Mouse (Mus musculus) forebrain, embryonic 12.5 days (tissue): Measurements from ENCODE around the gene 4930519P11Rik. TPM values are rescaled to one million over a fixed set of nuclear protein-coding genes. Genes with fewer than 3 reads are reported as not detected.

Source experiments
- ATAC-seq: fragments of 200-750 bp; cut with Nextera tagmentation; 2 replicates; pipeline ENCODE4 v1.8.0; 2017; ENCODE audit warnings: moderate TSS enrichment; ENCODE audit not compliant: low FRiP score
- H3K27ac ChIP-seq: fragments of 300-500 bp; sonication (generic); 2 replicates; pipeline ENCODE4 v1.5.1; 2016; ENCODE audit warnings: mild to moderate bottlenecking
- H3K27me3 ChIP-seq: fragments of 300-500 bp; sonication (generic); 2 replicates; pipeline ENCODE4 v1.6.1; 2016; ENCODE audit warnings: mild to moderate bottlenecking
- H3K36me3 ChIP-seq: fragments of 300-500 bp; sonication (generic); replicated peaks from 2 replicates; pipeline ENCODE4 v1.6.1; 2016; ENCODE audit warnings: mild to moderate bottlenecking
- H3K4me1 ChIP-seq: fragments of 300-500 bp; sonication (generic); 2 replicates; pipeline ENCODE4 v1.6.1; 2016
- H3K4me2 ChIP-seq: fragments of 300-500 bp; sonication (generic); 2 replicates; pipeline ENCODE4 v1.6.1; 2016; ENCODE audit warnings: mild to moderate bottlenecking, moderate library complexity
- H3K4me3 ChIP-seq: fragments of 300-500 bp; sonication (generic); replicated peaks from 2 replicates; pipeline ENCODE4 v1.5.1; 2016; ENCODE audit warnings: mild to moderate bottlenecking
- H3K9ac ChIP-seq: fragments of 300-500 bp; sonication (generic); 2 replicates; pipeline ENCODE4 v1.6.1; 2016; ENCODE audit warnings: mild to moderate bottlenecking
- H3K9me3 ChIP-seq: fragments of 300-500 bp; sonication (generic); 2 replicates; pipeline ENCODE4 v1.6.1; 2016
- WGBS: fragments of 180-500 bp; shearing (Covaris S2); methylation state at CpG from one replicate; pipeline ENCODE4 v1.1.7; 2016; 5-methylcytosine and 5-hydroxymethylcytosine counted together
- polyA plus RNA-seq: library from polyadenylated mRNA; unstranded; fragments of >200 nt; fragmentation: Nextera tagmentation; extraction: Ambion mirVana; gene quantifications from 2 replicates; pipeline ENCODE4 v1.2.1, GENCODE M21; 2016

The 4930519P11Rik gene
- polyA plus RNA-seq, 1 experiment from 2014 or later = not detected

DNA sequence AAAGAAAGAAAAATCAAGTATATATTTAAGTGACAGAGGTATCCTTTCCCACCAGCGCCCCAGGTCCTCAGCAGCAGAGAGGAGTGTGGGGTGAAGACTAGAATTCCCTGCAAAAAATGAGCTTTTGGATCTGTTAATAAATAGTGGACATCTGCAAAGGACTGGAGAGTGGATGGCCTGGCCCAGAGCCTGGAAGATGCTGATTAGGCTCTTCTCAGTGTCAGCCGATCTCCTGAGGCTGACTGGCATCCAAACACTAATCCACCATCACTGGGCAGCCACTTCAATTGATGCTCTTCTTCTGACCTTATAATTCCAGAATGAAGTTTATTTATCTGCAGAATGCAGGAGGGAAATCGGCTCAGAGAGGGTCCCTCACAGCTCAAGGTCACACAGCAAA is 40.2 kb downstream of the 4930519P11Rik start:
- H3K4me1 ChIP-seq = peaks cover 40% of the 10 kb centered on the region

DNA sequence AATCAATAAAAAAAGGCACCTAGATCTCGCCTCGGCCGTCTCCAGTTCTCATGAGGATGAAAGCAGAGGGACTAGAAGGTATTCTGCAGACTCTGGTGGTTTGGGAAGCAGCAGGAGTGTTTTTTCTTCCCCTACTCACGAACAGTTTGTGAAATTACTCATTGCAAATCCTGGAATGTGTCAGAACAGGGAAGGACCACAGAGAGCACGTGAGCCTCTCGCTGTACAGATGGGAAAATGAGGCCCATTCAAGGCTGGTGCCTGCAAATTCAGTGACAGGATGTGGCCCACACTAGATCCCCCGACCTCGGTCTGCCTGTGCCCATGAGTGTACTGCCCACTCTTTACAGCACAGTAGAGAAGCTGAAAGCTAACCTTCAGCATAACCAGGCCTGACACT is 41.3 kb downstream of the 4930519P11Rik start:
- no peaks in the 10 kb centered on the region for H3K27me3 ChIP-seq
- peaks cover 41% of the 10 kb centered on the region for H3K4me1 ChIP-seq
- no peak for ATAC-seq
- no peak overlapping the region for H3K4me3 ChIP-seq
- no peak overlapping the region for H3K27ac ChIP-seq
- no peaks in the 10 kb centered on the region for H3K36me3 ChIP-seq
- no peak overlapping the region for H3K4me2 ChIP-seq
- no peak overlapping the region for H3K9ac ChIP-seq
- H3K9me3 ChIP-seq = no peaks in the 10 kb centered on the region
- 90% methylated on average over 8 of the region's 8 CpGs for WGBS

More for the DNA sequence above, 40.2 kb downstream of the 4930519P11Rik start:
- Histone ChIP-seq H3K27ac (no peak overlapping the region), H3K4me3 (no peak overlapping the region), H3K4me2 (no peak overlapping the region), H3K9ac (no peak overlapping the region), H3K27me3 (no peaks in the 10 kb centered on the region), H3K9me3 (no peaks in the 10 kb centered on the region), H3K36me3 (no peaks in the 10 kb centered on the region)
- 82% methylated on average over 3 of the region's 3 CpGs for WGBS
- no peak for ATAC-seq

- Histone ChIP-seq H3K36me3 (no peaks in the 10 kb centered on the region), H3K27me3 (no peaks in the 10 kb centered on the region), H3K4me3 (no peak overlapping the region), H3K4me1 (peaks cover 41% of the 10 kb centered on the region), H3K9me3 (no peaks in the 10 kb centered on the region), H3K27ac (no peak overlapping the region), H3K4me2 (no peak overlapping the region), H3K9ac (no peak overlapping the region)
- WGBS = 85% methylated on average over 4 of the region's 4 CpGs
- ATAC-seq = no peak
Measured at GRCm38 (mm10) chr2:154571266-154571665, 42.0 kb downstream of the 4930519P11Rik start.

- no peaks in the 10 kb centered on the region for H3K9me3 ChIP-seq
- peak overlapping the region; percentile 85; the same call in 1 of the 2 replicates for H3K4me2 ChIP-seq
- no peak overlapping the region for H3K9ac ChIP-seq
- 79% methylated on average over 4 of the region's 4 CpGs for WGBS
- no peaks in the 10 kb centered on the region for H3K36me3 ChIP-seq
- peaks cover 46% of the 10 kb centered on the region for H3K4me1 ChIP-seq
- no peak overlapping the region for H3K4me3 ChIP-seq
- no peak for ATAC-seq
- H3K27me3 ChIP-seq = no peaks in the 10 kb centered on the region
- 0 out of 2 replicates have a peak overlapping the region, but pooled peaks have one; percentile 36 for H3K27ac ChIP-seq
Measured at GRCm38 (mm10) chr2:154570666-154571065, 42.6 kb downstream of the 4930519P11Rik start.

- Histone ChIP-seq H3K36me3 (no peaks in the 10 kb centered on the region), H3K4me1 (peaks cover 54% of the 10 kb centered on the region), H3K9ac (peak within 1 kb of the TSS; percentile 90), H3K27ac (peak within 1 kb of the TSS; percentile 88), H3K4me2 (peak within 1 kb of the TSS; percentile 85), H3K9me3 (no peaks in the 10 kb centered on the region), H3K27me3 (no peaks in the 10 kb centered on the region), H3K4me3 (peak within 1 kb of the TSS; percentile 92)
- ATAC-seq = peak; percentile 97
- under 1% methylated on average over 42 of the region's 44 CpGs for WGBS
Measured at GRCm38 (mm10) chr2:154569836-154570286, 43.4 kb downstream of the 4930519P11Rik start, which contains the start of gene E2f1. TSS of gene E2f1 (minus strand) at chr2:154569892.

DNA sequence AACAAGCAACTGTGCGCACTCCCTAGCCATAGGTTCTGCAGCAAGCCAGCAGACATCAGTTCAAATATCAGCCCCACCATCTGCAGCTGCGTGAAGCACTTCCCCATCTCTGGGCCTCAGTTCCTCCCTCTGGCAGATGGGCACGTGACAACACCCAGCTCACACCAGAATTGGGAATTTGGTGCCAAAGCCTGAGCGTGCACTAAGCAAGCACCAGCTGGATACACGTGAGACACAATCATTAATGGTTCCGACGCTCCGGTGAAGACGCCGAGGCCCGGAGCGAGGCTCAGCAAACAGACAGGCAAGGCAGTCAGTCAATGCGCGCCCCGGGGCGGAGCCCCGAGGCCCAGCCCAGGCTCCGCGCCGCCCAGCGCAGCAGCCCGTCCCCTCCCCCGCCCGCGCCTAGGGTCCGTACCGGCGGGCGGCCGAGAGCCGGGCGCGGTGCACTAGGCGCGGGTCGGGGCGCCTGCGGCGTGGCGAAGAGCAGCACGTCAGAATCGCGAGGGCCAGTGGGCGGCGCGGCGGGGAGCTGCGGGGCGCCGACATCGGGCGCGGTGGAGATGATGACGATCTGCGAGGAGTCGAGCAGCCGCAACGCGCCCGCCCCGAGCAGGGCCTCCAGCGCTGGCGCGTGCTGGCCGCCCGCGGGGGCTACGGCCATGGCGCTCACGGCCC is 44.0 kb downstream of the 4930519P11Rik start:
- peak overlapping the region; percentile 88 for H3K27ac ChIP-seq
- peaks cover 3% of the 10 kb centered on the region for H3K36me3 ChIP-seq
- ATAC-seq = peak; percentile 79
- H3K4me3 ChIP-seq = peak overlapping the region; percentile 92
- H3K4me1 ChIP-seq = peaks cover 58% of the 10 kb centered on the region
- no peaks in the 10 kb centered on the region for H3K9me3 ChIP-seq
- H3K4me2 ChIP-seq = peak overlapping the region; percentile 85
- no peaks in the 10 kb centered on the region for H3K27me3 ChIP-seq
- H3K9ac ChIP-seq = peak overlapping the region; percentile 90
- WGBS = under 1% methylated on average over 51 of the region's 70 CpGs

DNA sequence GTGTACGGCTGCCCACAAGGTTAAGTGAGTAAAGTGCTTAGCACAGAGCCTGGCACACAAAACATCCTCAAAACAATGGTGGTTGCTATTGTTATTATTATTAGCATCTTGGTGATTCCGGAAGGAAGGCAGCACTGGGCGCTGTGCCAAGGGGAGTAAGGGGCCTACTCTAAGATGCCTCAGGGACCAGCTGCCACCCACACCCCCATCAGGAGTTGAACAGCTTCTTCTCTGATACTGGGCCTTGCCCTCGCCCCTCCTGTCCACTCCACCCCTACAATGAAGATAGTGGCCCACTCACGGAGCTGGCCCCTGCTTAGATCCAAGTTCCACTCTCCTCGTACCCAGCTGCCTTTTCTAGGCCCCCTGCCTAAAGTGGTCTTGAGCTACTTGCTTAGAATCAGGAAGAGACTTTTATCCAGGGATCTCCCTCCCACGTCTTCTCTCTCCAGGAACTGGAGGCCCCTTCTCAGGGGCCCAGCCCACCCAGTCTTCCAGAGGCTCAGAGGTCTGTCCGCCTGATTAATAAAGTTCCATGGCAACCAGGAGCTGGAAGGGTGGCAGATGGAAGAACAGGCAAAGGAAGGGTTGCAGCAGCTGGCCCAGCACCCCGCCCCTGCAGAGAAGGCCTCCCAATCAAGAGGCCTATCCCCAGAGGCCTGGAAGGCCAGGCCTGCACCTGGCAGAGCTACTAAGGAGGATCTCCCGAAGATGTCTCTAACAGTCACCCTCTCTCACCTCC is 44.7 kb downstream of the 4930519P11Rik start:
- H3K36me3 ChIP-seq = peaks cover 11% of the 10 kb centered on the region
- peaks cover 58% of the 10 kb centered on the region for H3K4me1 ChIP-seq
- H3K4me2 ChIP-seq = peak overlapping the region; percentile 85
- H3K4me3 ChIP-seq = peak overlapping the region; percentile 92
- peak overlapping the region; percentile 90 for H3K9ac ChIP-seq
- no peaks in the 10 kb centered on the region for H3K27me3 ChIP-seq
- H3K9me3 ChIP-seq = no peaks in the 10 kb centered on the region
- WGBS = 12% methylated on average over 10 of the region's 10 CpGs
- peak; percentile 18; the same call in 1 of the 2 replicates for ATAC-seq
- H3K27ac ChIP-seq = peak overlapping the region; percentile 88

DNA sequence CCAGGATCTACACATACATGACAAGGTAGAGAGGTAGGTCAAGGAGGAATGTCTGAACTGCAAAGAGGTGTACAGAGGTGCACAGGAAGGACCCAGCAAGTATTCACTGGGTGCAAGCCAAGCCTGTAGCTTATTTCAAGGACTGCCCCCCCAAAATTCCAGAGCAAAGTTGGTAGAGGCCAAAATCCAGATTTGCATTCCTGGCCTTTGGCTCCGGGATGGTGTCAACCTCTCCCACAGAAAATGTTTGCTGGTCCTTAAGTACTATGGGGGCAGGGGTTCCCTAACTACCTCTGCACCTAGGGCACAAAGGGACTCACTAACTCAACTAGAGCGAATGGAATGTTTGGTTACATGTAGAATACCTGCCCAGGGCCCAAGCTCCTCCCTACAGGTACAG is 45.5 kb downstream of the 4930519P11Rik start:
- H3K36me3 ChIP-seq = peaks cover 18% of the 10 kb centered on the region
- H3K27me3 ChIP-seq = no peaks in the 10 kb centered on the region
- peak overlapping the region; percentile 85 for H3K4me2 ChIP-seq
- no peak for ATAC-seq
- H3K9me3 ChIP-seq = no peaks in the 10 kb centered on the region
- H3K27ac ChIP-seq = peak overlapping the region; percentile 88
- H3K9ac ChIP-seq = peak overlapping the region; percentile 90; the same call in 1 of the 2 replicates
- peak overlapping the region; percentile 92 for H3K4me3 ChIP-seq
- 67% methylated on average over 2 of the region's 2 CpGs for WGBS
- peaks cover 58% of the 10 kb centered on the region for H3K4me1 ChIP-seq

DNA sequence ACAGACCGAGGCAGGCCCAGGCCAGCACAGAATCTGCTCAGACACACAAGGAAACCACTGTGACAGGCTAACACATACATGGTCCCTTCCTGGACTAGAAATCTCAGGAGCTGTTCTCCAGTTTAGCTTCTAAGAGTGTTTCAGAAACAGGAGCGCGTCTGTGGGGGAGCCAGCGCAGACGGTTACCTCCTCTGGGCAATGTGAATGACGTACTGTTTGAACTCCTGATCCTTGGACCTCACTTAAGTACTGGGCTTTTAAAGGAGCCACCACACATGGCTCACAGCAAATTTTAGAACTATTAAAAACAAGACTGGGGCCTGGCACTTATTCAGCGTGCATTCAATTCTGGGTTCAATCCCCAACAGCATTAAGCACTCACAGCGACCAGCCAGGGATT is 46.6 kb downstream of the 4930519P11Rik start:
- Histone ChIP-seq H3K4me2 (peak overlapping the region; percentile 35), H3K4me1 (peaks cover 58% of the 10 kb centered on the region), H3K9me3 (no peaks in the 10 kb centered on the region), H3K4me3 (no peak overlapping the region), H3K27me3 (no peaks in the 10 kb centered on the region), H3K27ac (peak overlapping the region; percentile 46), H3K9ac (peak overlapping the region; percentile 29; the same call in 1 of the 2 replicates), H3K36me3 (peaks cover 27% of the 10 kb centered on the region)
- 58% methylated on average over 8 of the region's 8 CpGs for WGBS
- ATAC-seq = no peak

- Histone ChIP-seq H3K9ac (0 out of 2 replicates have a peak overlapping the region, but pooled peaks have one; percentile 17), H3K4me2 (no peak overlapping the region), H3K4me1 (peaks cover 53% of the 10 kb centered on the region), H3K27ac (peak overlapping the region; percentile 46), H3K36me3 (peaks cover 37% of the 10 kb centered on the region), H3K9me3 (no peaks in the 10 kb centered on the region), H3K4me3 (no peak overlapping the region), H3K27me3 (no peaks in the 10 kb centered on the region)
- ATAC-seq = no peak
- 78% methylated on average over 3 of the region's 3 CpGs for WGBS
Measured at GRCm38 (mm10) chr2:154565562-154565961, 47.7 kb downstream of the 4930519P11Rik start.

- no peak overlapping the region for H3K9ac ChIP-seq
- no peak for ATAC-seq
- H3K9me3 ChIP-seq = no peaks in the 10 kb centered on the region
- no peak overlapping the region for H3K27ac ChIP-seq
- no peak overlapping the region for H3K4me2 ChIP-seq
- peaks cover 40% of the 10 kb centered on the region for H3K36me3 ChIP-seq
- WGBS = 96% methylated on average over 22 of the region's 22 CpGs
- H3K27me3 ChIP-seq = no peaks in the 10 kb centered on the region
- peaks cover 50% of the 10 kb centered on the region for H3K4me1 ChIP-seq
- no peak overlapping the region for H3K4me3 ChIP-seq
Measured at GRCm38 (mm10) chr2:154563612-154564170, 49.5 kb downstream of the 4930519P11Rik start.
